Mouse (Mus musculus) CD4-positive helper T cell, adult 2 months (primary cell): ENCODE results near the gene Gigyf2.
"Not testable (repeated sequence)": the region's sequence is repeated elsewhere in the genome, so short reads cannot be mapped to it uniquely, and the experiment has no call there.

Experiments
- DNase-seq: peaks from one replicate; pipeline ENCODE4 v3.0.0-alpha.2; 2012; ENCODE audit warnings: low read depth, missing footprints, low spot score

The Gigyf2 gene

GRCm38 (mm10) chr1:87447183-87448104, 120.6 kb downstream of the Gigyf2 start:
- DNase-seq: peak; percentile 54

- no peak for DNase-seq
Observed at GRCm38 (mm10) chr1:87449432-87449831, 122.6 kb downstream of the Gigyf2 start.

DNA sequence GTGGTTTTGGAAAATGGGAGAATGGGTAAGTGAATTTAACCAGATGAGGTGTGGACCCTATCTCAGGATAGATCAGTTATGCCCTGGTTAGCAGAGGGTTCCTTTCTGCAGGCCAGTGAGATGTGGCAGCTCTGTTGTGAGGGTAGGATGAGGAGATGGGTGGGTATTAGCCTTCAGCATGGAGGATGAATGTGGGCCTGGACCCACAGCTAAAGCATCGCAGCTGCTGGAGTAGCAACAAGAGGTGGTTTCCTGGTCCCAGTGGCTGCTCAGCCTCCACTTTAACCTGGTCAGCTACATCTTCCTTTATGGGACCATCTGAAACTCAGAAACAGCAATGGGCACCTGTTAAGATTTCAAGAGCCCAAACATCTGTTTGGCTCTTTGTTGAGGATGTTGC, 129.6 kb downstream of the Gigyf2 start:
- DNase-seq: no peak

DNA sequence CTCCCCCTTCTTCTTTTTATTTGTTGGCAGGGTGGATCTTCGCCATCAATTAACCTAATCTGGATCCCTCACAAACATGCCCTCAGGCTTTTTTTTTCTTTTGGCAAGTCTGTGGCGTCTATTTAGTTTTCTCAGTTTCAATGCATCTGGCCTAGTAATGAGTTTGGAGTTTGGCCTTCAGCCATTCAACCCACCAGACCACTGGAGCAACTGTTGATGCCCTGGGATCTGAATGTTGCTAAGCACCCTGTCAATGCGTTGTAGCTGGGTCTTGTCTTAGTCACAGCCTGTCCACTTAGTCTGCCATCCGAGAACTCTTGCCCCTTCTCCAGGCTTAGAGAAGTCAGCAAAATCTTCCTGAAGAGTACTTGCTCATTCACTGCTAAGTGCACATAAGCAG, 131.2 kb downstream of the Gigyf2 start:
- DNase-seq: no peak

GRCm38 (mm10) chr1:87459856-87460255, 133.1 kb downstream of the Gigyf2 start:
- DNase-seq: peak; percentile 33

DNA sequence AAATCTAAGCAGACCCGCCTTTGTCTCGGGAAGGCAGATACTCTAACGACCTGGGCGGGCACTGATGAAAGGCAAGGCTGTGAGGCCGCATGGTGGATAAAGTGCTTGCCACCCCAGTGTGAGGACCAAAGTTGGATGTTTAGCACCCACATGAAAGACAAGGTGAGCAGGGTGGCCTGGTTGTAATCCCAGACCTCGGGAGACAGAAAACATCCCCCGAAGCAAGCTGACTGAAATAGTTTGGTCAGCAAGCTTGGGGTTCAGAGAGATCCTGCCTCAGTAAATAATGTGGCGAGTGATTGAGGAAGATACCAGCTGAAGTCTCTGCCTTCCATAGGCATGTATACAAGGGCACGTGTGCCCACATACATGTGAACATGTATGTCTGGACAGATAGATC, 140.7 kb downstream of the Gigyf2 start:
- DNase-seq: no peak

DNA sequence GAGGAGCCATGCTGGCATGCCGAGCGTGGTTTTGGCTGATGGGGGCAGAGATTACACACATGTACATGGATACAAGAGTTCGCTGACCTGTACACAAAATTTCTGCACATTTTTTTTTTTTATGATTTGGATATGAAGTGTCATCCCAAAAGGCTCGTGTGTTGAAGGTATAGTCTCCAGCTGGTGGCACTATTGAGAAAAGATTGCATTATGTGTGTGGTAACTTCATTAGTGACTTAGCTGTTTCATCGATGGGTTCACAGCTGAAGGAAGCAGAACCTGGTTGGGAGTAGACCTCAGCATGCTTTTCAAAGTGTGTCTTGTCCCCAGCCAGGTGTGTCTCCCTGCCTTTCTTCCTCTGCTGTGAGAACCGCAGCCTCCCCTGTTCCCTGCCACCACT, 141.5 kb downstream of the Gigyf2 start:
- no peak for DNase-seq

- not testable (repeated sequence) for DNase-seq
Observed at GRCm38 (mm10) chr1:87469971-87470370, 143.2 kb downstream of the Gigyf2 start, which contains the start of gene Snorc. Gene Snorc (plus strand): TSS chr1:87470271.

DNA sequence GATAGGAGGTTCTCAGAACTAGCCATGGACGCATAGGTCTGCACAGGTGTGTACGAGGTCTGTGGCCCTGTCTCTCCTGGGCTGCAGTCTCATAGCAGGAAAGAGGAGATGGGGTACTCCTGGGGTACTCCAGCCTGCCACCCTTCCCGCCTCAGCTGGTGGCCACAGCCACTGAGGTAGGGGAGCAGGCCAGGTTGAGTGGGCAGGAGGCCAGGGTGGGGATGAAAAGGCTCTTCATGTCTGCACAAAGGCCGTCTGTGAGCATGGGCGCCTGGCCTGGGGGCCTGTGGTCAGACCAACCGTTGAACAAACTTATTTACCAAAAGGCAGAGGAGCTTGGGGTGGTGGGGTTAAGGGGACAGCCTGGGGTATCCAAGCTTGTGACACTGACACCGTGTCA, 145.1 kb downstream of the Gigyf2 start:
- no peak for DNase-seq

- no peak for DNase-seq
Observed at GRCm38 (mm10) chr1:87472576-87472975, 145.8 kb downstream of the Gigyf2 start.

DNA sequence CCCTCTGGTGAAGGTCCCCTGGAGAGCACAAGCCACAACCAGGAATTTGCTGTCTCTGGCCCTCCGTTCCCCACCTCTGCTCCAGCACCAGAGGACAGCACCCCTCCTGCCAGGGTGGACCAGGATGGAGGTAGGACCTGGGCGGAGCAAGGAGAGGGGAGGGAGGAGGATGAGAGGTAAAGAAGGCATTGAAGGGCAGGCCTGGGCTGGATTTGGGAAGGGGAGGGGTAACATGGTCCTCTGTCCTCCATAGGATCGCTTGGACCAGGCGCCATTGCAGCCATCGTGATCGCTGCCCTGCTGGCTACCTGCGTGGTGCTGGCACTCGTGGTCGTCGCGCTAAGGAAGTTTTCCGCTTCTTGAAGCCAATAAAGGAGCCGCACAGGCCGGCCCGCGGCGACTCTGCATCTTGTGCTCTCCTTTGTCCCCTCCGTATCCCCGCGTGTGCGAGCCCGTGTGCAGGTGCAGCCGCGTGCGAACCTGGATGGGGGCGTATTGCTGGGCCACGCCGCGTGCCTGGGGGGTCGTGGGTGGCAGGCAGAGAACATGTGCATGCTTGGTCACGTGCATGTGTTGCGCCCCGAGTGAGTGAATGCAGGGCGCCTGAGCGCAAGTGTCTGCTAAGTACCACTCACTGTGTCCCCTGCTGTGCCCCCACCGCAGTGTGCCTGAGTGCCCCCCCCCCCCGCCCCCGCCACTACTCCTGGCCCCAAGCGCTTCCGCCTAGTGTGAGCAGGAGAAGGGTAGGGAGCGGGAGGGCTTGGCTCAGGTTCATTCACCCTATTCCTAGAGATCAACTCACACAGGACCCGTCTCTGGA, 148.5 kb downstream of the Gigyf2 start:
- DNase-seq: no peak

- DNase-seq: no peak
Observed at GRCm38 (mm10) chr1:87482546-87482945, 155.7 kb downstream of the Gigyf2 start.

- DNase-seq: no peak
Observed at GRCm38 (mm10) chr1:87486386-87486785, 159.6 kb downstream of the Gigyf2 start.

DNA sequence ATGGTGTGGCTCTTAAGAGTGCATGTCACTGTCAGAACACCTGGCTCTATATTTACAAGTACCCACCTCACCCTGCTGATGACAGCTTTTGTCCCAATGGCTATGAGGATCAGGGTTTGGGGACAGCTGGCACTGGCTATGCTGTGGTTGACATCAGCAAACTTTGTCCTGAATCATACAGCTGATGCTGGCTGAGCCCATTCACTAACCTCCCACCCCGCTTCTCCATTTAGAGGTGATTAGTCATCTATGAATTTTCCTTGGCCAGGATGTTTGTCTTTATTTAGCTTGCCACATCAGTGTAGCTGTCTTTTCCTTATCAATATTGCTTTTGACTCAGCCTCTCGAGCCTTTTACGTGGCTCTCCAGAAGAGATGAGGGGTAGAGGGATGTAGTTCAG, 165.5 kb downstream of the Gigyf2 start:
- no peak for DNase-seq

- no peak for DNase-seq
Observed at GRCm38 (mm10) chr1:87493542-87493941, 166.7 kb downstream of the Gigyf2 start.
